Mouse (Mus musculus): ENCODE measurements around the gene Pid1. TPM values are rescaled to one million over a fixed set of nuclear protein-coding genes. Genes with fewer than 3 reads are reported as not detected.
"Not testable (repeated sequence)": the region's sequence is repeated elsewhere in the genome, so short reads cannot be mapped to it uniquely, and the experiment has no call there.

Gene Pid1
- polyA plus RNA-seq, 1 experiment from 2014 or later, result 59.5 TPM

- H3K9me3 ChIP-seq (replicated peaks), result no peaks in the 10 kb centered on the region
- H3K4me1 ChIP-seq, result no peaks in the 10 kb centered on the region
- 91% methylated on average over 5 of the region's 5 CpGs for WGBS
- no peaks in the 10 kb centered on the region for H3K27me3 ChIP-seq
- H3K9ac ChIP-seq, result no peak overlapping the region
- H3K27ac ChIP-seq, result no peak overlapping the region
- H3K36me3 ChIP-seq (ENCODE audit: poor library complexity, severe bottlenecking), result no peaks in the 10 kb centered on the region
- no peak overlapping the region for H3K4me2 ChIP-seq
- H3K4me3 ChIP-seq, result no peak overlapping the region
- ATAC-seq, result no peak
These were observed 6.8 kb downstream of the Pid1 start for GRCm38 (mm10) chr1:84357216-84357615.

- Histone ChIP-seq H3K9me3 (replicated peaks) (no peaks in the 10 kb centered on the region), H3K4me1 (no peaks in the 10 kb centered on the region), H3K4me3 (no peak overlapping the region), H3K27ac (no peak overlapping the region), H3K9ac (no peak overlapping the region), H3K4me2 (no peak overlapping the region), H3K27me3 (no peaks in the 10 kb centered on the region), H3K36me3 (ENCODE audit: poor library complexity, severe bottlenecking) (no peaks in the 10 kb centered on the region)
- 88% methylated on average over 2 of the region's 2 CpGs for WGBS
- ATAC-seq, result no peak
These were observed 13.7 kb downstream of the Pid1 start for GRCm38 (mm10) chr1:84350262-84350661.

GRCm38 (mm10) chr1:84347796-84348476, 16.0 kb downstream of the Pid1 start:
- no peaks in the 10 kb centered on the region for H3K9me3 ChIP-seq (replicated peaks)
- H3K4me2 ChIP-seq, result no peak overlapping the region
- H3K27ac ChIP-seq, result no peak overlapping the region
- H3K4me1 ChIP-seq, result no peaks in the 10 kb centered on the region
- H3K36me3 ChIP-seq (ENCODE audit: poor library complexity, severe bottlenecking), result no peaks in the 10 kb centered on the region
- no peak overlapping the region for H3K9ac ChIP-seq
- H3K4me3 ChIP-seq, result no peak overlapping the region
- 83% methylated on average over 3 of the region's 3 CpGs for WGBS
- no peak for ATAC-seq
- no peaks in the 10 kb centered on the region for H3K27me3 ChIP-seq

GRCm38 (mm10) chr1:84332797-84333196, 31.2 kb downstream of the Pid1 start:
- H3K27me3 ChIP-seq; H3K4me1 ChIP-seq; H3K9ac ChIP-seq; H3K27ac ChIP-seq; H3K36me3 ChIP-seq (ENCODE audit: poor library complexity, severe bottlenecking); H3K4me3 ChIP-seq; ATAC-seq; H3K4me2 ChIP-seq; H3K9me3 ChIP-seq (replicated peaks): not testable (repeated sequence)
- WGBS, result 38% methylated on average over 3 of the region's 3 CpGs

- H3K36me3 ChIP-seq (ENCODE audit: poor library complexity, severe bottlenecking); H3K9ac ChIP-seq; H3K9me3 ChIP-seq (replicated peaks); H3K27me3 ChIP-seq; ATAC-seq; H3K4me2 ChIP-seq; H3K4me3 ChIP-seq; H3K4me1 ChIP-seq; H3K27ac ChIP-seq: not testable (repeated sequence)
- 86% methylated on average over 12 of the region's 12 CpGs for WGBS
These were observed 32.1 kb downstream of the Pid1 start for GRCm38 (mm10) chr1:84331861-84332260.

GRCm38 (mm10) chr1:84325309-84325708, 38.7 kb downstream of the Pid1 start:
- H3K4me1 ChIP-seq, result peaks cover 5% of the 10 kb centered on the region; the same call in 1 of the 2 replicates
- no peaks in the 10 kb centered on the region for H3K9me3 ChIP-seq (replicated peaks)
- no peak overlapping the region for H3K4me3 ChIP-seq
- H3K27ac ChIP-seq, result no peak overlapping the region
- no peak for ATAC-seq
- H3K36me3 ChIP-seq (ENCODE audit: poor library complexity, severe bottlenecking), result no peaks in the 10 kb centered on the region
- WGBS, result 46% methylated on average over 3 of the region's 3 CpGs
- no peak overlapping the region for H3K4me2 ChIP-seq
- H3K9ac ChIP-seq, result no peak overlapping the region
- no peaks in the 10 kb centered on the region for H3K27me3 ChIP-seq

- no peaks in the 10 kb centered on the region for H3K27me3 ChIP-seq
- H3K27ac ChIP-seq, result no peak overlapping the region
- H3K4me1 ChIP-seq, result peaks cover 5% of the 10 kb centered on the region; the same call in 1 of the 2 replicates
- no peaks in the 10 kb centered on the region for H3K9me3 ChIP-seq (replicated peaks)
- no peak overlapping the region for H3K4me3 ChIP-seq
- no peaks in the 10 kb centered on the region for H3K36me3 ChIP-seq (ENCODE audit: poor library complexity, severe bottlenecking)
- ATAC-seq, result no peak
- no peak overlapping the region for H3K9ac ChIP-seq
- H3K4me2 ChIP-seq, result no peak overlapping the region
- WGBS, result 79% methylated on average over 4 of the region's 4 CpGs
These were observed 42.7 kb downstream of the Pid1 start for GRCm38 (mm10) chr1:84321327-84321726.

DNA sequence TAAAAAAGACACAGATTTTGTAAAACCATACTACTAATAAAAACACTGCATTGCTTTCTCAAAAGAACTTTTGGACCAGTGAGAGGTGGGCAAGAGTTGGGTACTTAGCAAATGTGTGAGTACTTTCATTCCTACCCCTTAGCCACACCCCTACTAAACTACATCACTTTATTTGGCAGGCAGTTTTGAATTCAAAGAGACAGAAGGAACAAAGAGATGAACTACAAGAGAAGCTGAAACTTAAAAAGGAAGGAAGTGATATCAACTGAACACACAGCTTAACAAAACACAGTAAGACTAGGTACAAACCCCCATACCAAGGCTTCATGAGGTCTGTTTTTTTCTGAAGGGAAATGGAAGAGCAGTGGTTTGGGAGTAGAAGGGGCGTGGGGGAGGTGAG, 45.4 kb downstream of the Pid1 start:
- Histone ChIP-seq H3K9ac (no peak overlapping the region), H3K4me3 (no peak overlapping the region), H3K27ac (no peak overlapping the region), H3K4me2 (no peak overlapping the region), H3K9me3 (replicated peaks) (no peaks in the 10 kb centered on the region), H3K36me3 (ENCODE audit: poor library complexity, severe bottlenecking) (no peaks in the 10 kb centered on the region), H3K27me3 (no peaks in the 10 kb centered on the region), H3K4me1 (no peaks in the 10 kb centered on the region)
- no peak for ATAC-seq
- 82% methylated on average over 1 of the region's 1 CpGs for WGBS

DNA sequence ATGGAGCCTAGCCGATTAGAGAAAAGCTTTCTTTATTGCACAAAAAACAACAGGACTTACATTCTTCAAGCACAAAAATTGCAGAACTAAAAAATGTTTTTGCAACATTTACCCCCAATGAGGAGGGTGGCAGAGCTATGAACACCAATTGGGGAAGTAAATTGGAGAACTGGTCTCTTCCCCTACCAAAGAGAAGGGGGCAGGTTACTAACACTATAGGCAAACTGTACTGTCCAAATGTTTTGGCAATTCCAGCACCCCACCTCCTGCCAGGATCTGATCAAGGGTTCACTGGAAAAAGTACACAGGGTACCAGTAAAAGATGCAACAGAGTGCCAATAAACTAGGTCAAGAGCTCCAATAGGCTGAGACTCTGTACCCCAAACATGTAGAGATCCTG, 46.2 kb downstream of the Pid1 start:
- Histone ChIP-seq H3K36me3 (ENCODE audit: poor library complexity, severe bottlenecking) (no peaks in the 10 kb centered on the region), H3K4me2 (no peak overlapping the region), H3K9me3 (replicated peaks) (no peaks in the 10 kb centered on the region), H3K27me3 (no peaks in the 10 kb centered on the region), H3K4me3 (no peak overlapping the region), H3K4me1 (no peaks in the 10 kb centered on the region), H3K9ac (no peak overlapping the region), H3K27ac (no peak overlapping the region)
- 91% methylated on average over 1 of the region's 1 CpGs for WGBS
- ATAC-seq, result no peak

DNA sequence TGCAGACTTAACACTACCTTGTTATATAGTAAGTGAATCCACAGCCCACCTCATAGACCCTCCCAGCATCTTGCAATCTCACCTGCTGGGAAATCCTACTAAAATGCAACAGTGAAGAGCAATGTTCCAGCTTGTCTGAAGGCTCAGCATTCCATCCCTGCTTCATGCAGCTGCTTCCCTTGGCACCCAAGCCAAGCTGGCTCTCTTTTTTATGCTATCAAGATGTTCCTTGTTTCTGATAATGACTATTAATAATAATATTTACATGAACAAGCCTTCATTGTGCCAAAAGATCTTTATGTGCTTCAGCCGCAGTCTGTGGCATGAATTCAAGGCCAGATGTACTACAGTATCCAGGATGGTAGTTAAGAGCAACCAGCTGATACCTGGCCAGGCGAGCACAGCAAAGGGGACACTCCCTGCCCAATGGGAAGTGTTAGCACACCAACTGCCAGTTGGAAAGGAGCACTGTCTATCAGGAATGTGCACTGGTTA, 54.0 kb downstream of the Pid1 start:
- Histone ChIP-seq H3K36me3 (ENCODE audit: poor library complexity, severe bottlenecking) (no peaks in the 10 kb centered on the region), H3K4me2 (no peak overlapping the region), H3K9ac (no peak overlapping the region), H3K27me3 (no peaks in the 10 kb centered on the region), H3K4me3 (no peak overlapping the region), H3K27ac (no peak overlapping the region), H3K4me1 (no peaks in the 10 kb centered on the region), H3K9me3 (replicated peaks) (no peaks in the 10 kb centered on the region)
- whole genome bisulfite sequencing, result 76% methylated on average over 2 of the region's 2 CpGs
- no peak for ATAC-seq

GRCm38 (mm10) chr1:84305713-84306421, 58.1 kb downstream of the Pid1 start:
- Histone ChIP-seq H3K4me1 (no peaks in the 10 kb centered on the region), H3K4me2 (no peak overlapping the region), H3K9me3 (replicated peaks) (no peaks in the 10 kb centered on the region), H3K27me3 (no peaks in the 10 kb centered on the region), H3K36me3 (ENCODE audit: poor library complexity, severe bottlenecking) (no peaks in the 10 kb centered on the region), H3K27ac (no peak overlapping the region), H3K4me3 (no peak overlapping the region), H3K9ac (no peak overlapping the region)
- 84% methylated on average over 16 of the region's 16 CpGs for WGBS
- ATAC-seq, result no peak

- Histone ChIP-seq H3K4me1 (no peaks in the 10 kb centered on the region), H3K36me3 (ENCODE audit: poor library complexity, severe bottlenecking) (no peaks in the 10 kb centered on the region), H3K4me2 (no peak overlapping the region), H3K9me3 (replicated peaks) (no peaks in the 10 kb centered on the region), H3K27ac (no peak overlapping the region), H3K9ac (no peak overlapping the region), H3K4me3 (no peak overlapping the region), H3K27me3 (no peaks in the 10 kb centered on the region)
- no peak for ATAC-seq
- WGBS, result 78% methylated on average over 3 of the region's 3 CpGs
These were observed 61.2 kb downstream of the Pid1 start for GRCm38 (mm10) chr1:84302788-84303187.

All from forebrain, embryonic 13.5 days (tissue).